Mouse (Mus musculus): ENCODE measurements around the gene Zfp119a.
"Not testable (repeated sequence)": the region's sequence is repeated elsewhere in the genome, so short reads cannot be mapped to it uniquely, and the experiment has no call there.

Gene Zfp119a

GRCm38 (mm10) chr17:55878636-55879369 is at the start of gene Zfp119a:
TSS of gene Zfp119a (minus strand) at chr17:55878930.
- DNase-seq (ENCODE audit: low read depth, low spot score) = peak; percentile 82

GRCm38 (mm10) chr17:55906669-55907068 is 27.9 kb upstream of the Zfp119a start:
- DNase-seq (ENCODE audit: low read depth, low spot score) = no peak

GRCm38 (mm10) chr17:55904131-55904530 is 25.4 kb upstream of the Zfp119a start:
- DNase-seq (ENCODE audit: low read depth, low spot score) = no peak

- DNase-seq (ENCODE audit: low read depth, low spot score) = no peak
These were observed 25.0 kb upstream of the Zfp119a start for GRCm38 (mm10) chr17:55903687-55904086.

GRCm38 (mm10) chr17:55903087-55903486 is 24.4 kb upstream of the Zfp119a start:
- DNase-seq (ENCODE audit: low read depth, low spot score) = no peak

- not testable (repeated sequence) for DNase-seq (ENCODE audit: low read depth, low spot score)
These were observed 13.8 kb upstream of the Zfp119a start for GRCm38 (mm10) chr17:55892406-55892955.

GRCm38 (mm10) chr17:55884912-55885311 is 6.2 kb upstream of the Zfp119a start:
- no peak for DNase-seq (ENCODE audit: low read depth, low spot score)

GRCm38 (mm10) chr17:55883631-55884030 is 4.9 kb upstream of the Zfp119a start:
- DNase-seq (ENCODE audit: low read depth, low spot score) = no peak

- not testable (repeated sequence) for DNase-seq (ENCODE audit: low read depth, low spot score)
These were observed 471 bp downstream of the Zfp119a start for GRCm38 (mm10) chr17:55878282-55878635.

GRCm38 (mm10) chr17:55877184-55877583 is 1.5 kb downstream of the Zfp119a start:
- DNase-seq (ENCODE audit: low read depth, low spot score) = no peak

- no peak for DNase-seq (ENCODE audit: low read depth, low spot score)
These were observed 35.7 kb downstream of the Zfp119a start for GRCm38 (mm10) chr17:55843067-55843466.

- DNase-seq (ENCODE audit: low read depth, low spot score) = no peak
These were observed 57.2 kb downstream of the Zfp119a start for GRCm38 (mm10) chr17:55821566-55821965.

GRCm38 (mm10) chr17:55816853-55817252 is 61.9 kb downstream of the Zfp119a start:
- DNase-seq (ENCODE audit: low read depth, low spot score) = no peak

Measured in forelimb bud, embryonic 11.5 days (tissue).